Mouse (Mus musculus) lung, postnatal 0 days (tissue): ENCODE measurements around the gene Sae1. TPM values are rescaled to one million over a fixed set of nuclear protein-coding genes. Genes with fewer than 3 reads are reported as not detected.
A peak's percentile ranks its signal among the peaks of the same experiment; 100 is the strongest.
"Not testable (repeated sequence)": the region's sequence is repeated elsewhere in the genome, so short reads cannot be mapped to it uniquely, and the experiment has no call there.

Experiments
- ATAC-seq: fragments of 200-750 bp; cut with Nextera tagmentation; 2 replicates; pipeline ENCODE4 v1.8.0; 2017; ENCODE audit warnings: moderate library complexity
- DNase-seq: peaks from one replicate; pipeline ENCODE4 v3.0.0-alpha.2; 2016; ENCODE audit warnings: low spot score
- H3K27ac ChIP-seq: fragments of 300-500 bp; sonication (generic); 2 replicates; pipeline ENCODE4 v1.5.1; 2014; ENCODE audit warnings: antibody characterized with exemption, mild to moderate bottlenecking, low read length, mixed read lengths
- H3K27me3 ChIP-seq: fragments of 300-500 bp; sonication (generic); replicated peaks from 2 replicates; pipeline ENCODE4 v1.6.1; 2014; ENCODE audit warnings: low read length, mixed read lengths; ENCODE audit not compliant: insufficient read depth
- H3K36me3 ChIP-seq: fragments of 300-500 bp; sonication (generic); 2 replicates; pipeline ENCODE4 v1.6.1; 2014; ENCODE audit warnings: low read length, mixed read lengths; ENCODE audit not compliant: insufficient read depth
- H3K4me1 ChIP-seq: fragments of 300-500 bp; sonication (generic); 2 replicates; pipeline ENCODE4 v1.6.1; 2014; ENCODE audit warnings: antibody characterized with exemption, low read depth, low read length, mixed read lengths; ENCODE audit not compliant: insufficient read depth
- H3K4me2 ChIP-seq: fragments of 300-500 bp; sonication (generic); replicated peaks from 2 replicates; pipeline ENCODE4 v1.6.1; 2014; ENCODE audit warnings: low read depth, mild to moderate bottlenecking, low read length, moderate library complexity, mixed read lengths
- H3K4me3 ChIP-seq: fragments of 300-500 bp; sonication (generic); 2 replicates; pipeline ENCODE4 v1.5.1; 2014; ENCODE audit warnings: low read depth, low read length
- H3K9ac ChIP-seq: fragments of 300-500 bp; sonication (generic); replicated peaks from 2 replicates; pipeline ENCODE4 v1.6.1; 2014; ENCODE audit warnings: low read depth, mild to moderate bottlenecking
- H3K9me3 ChIP-seq: fragments of 300-500 bp; sonication (generic); 2 replicates; pipeline ENCODE4 v1.6.1; 2016; ENCODE audit warnings: low read length, mixed read lengths
- CTCF ChIP-seq: IDR thresholded peaks from 2 replicates; pipeline ENCODE4 v1.5.1; 2016; ENCODE audit warnings: antibody characterized with exemption, mild to moderate bottlenecking
- EP300 ChIP-seq: IDR thresholded peaks from 2 replicates; pipeline ENCODE4 v1.6.1; 2016; ENCODE audit warnings: antibody characterized with exemption, mild to moderate bottlenecking, control low read depth
- WGBS: fragments of 180-500 bp; shearing (Covaris S2); extraction: QIAGEN DNeasy Blood & Tissue Kit; methylation state at CpG from one replicate; pipeline ENCODE4 v1.1.7; 2014; 5-methylcytosine and 5-hydroxymethylcytosine counted together
- polyA plus RNA-seq: library from polyadenylated mRNA; unstranded; fragments of >200 nt; fragmentation: Nextera tagmentation; extraction: Ambion mirVana; gene quantifications from 2 replicates; pipeline ENCODE4 v1.2.1, GENCODE M21; 2015

Gene Sae1
- polyA plus RNA-seq, 1 experiment from 2014 or later: 84.8 TPM

- under 1% methylated on average over 67 of the region's 77 CpGs for WGBS
- no peaks in the 10 kb centered on the region for H3K36me3 ChIP-seq
- H3K27me3 ChIP-seq: no peaks in the 10 kb centered on the region
- DNase-seq (peak; percentile 100), ATAC-seq (peak; percentile 92)
- H3K9me3 ChIP-seq: no peaks in the 10 kb centered on the region
- H3K4me2 ChIP-seq: peak overlapping the region; percentile 89
- peak overlapping the region; percentile 100 for H3K9ac ChIP-seq
- peaks cover 12% of the 10 kb centered on the region; the same call in 1 of the 2 replicates for H3K4me1 ChIP-seq
- TF ChIP-seq CTCF (no peak), EP300 (no peak)
- peak overlapping the region; percentile 100 for H3K27ac ChIP-seq
- H3K4me3 ChIP-seq: peak overlapping the region; percentile 97
Observed at GRCm38 (mm10) chr7:16399820-16400688, 12.4 kb upstream of the Sae1 start.

- Histone ChIP-seq H3K4me3 (peak overlapping the region; percentile 97), H3K4me2 (peak overlapping the region; percentile 89), H3K27ac (peak overlapping the region; percentile 100), H3K9ac (peak overlapping the region; percentile 100), H3K27me3 (no peaks in the 10 kb centered on the region), H3K9me3 (no peaks in the 10 kb centered on the region), H3K36me3 (no peaks in the 10 kb centered on the region), H3K4me1 (peaks cover 7% of the 10 kb centered on the region; the same call in 1 of the 2 replicates)
- WGBS: under 1% methylated on average over 31 of the region's 31 CpGs
- DNase-seq (peak; percentile 99), ATAC-seq (peak; percentile 78)
- TF ChIP-seq CTCF: no peak
- peak; percentile 66 for TF ChIP-seq EP300
Observed at GRCm38 (mm10) chr7:16399098-16399819, 11.7 kb upstream of the Sae1 start.

- H3K4me2 ChIP-seq: peak overlapping the region; percentile 89
- H3K9ac ChIP-seq: peak overlapping the region; percentile 100; the same call in 1 of the 2 replicates
- H3K27me3 ChIP-seq: no peaks in the 10 kb centered on the region
- WGBS: 39% methylated on average over 3 of the region's 3 CpGs
- H3K27ac ChIP-seq: peak overlapping the region; percentile 100
- TF ChIP-seq CTCF (peak; percentile 27), EP300 (no peak; the same call in 1 of the 2 replicates)
- no peaks in the 10 kb centered on the region for H3K9me3 ChIP-seq
- no peaks in the 10 kb centered on the region for H3K36me3 ChIP-seq
- peak; percentile 36 for DNase-seq
- ATAC-seq: no peak
- peak overlapping the region; percentile 97 for H3K4me3 ChIP-seq
- peaks cover 4% of the 10 kb centered on the region; the same call in 1 of the 2 replicates for H3K4me1 ChIP-seq
Observed at GRCm38 (mm10) chr7:16398387-16399050, 10.9 kb upstream of the Sae1 start.

GRCm38 (mm10) chr7:16397465-16397864, 9.9 kb upstream of the Sae1 start:
- TF ChIP-seq CTCF (no peak), EP300 (no peak)
- no peak overlapping the region for H3K4me2 ChIP-seq
- H3K27ac ChIP-seq: no peak overlapping the region
- no peaks in the 10 kb centered on the region for H3K9me3 ChIP-seq
- DNase-seq (no peak), ATAC-seq (no peak)
- no peaks in the 10 kb centered on the region for H3K36me3 ChIP-seq
- H3K27me3 ChIP-seq: no peaks in the 10 kb centered on the region
- WGBS: 69% methylated on average over 4 of the region's 4 CpGs
- H3K9ac ChIP-seq: no peak overlapping the region
- H3K4me3 ChIP-seq: no peak overlapping the region
- no peaks in the 10 kb centered on the region for H3K4me1 ChIP-seq

- H3K9me3 ChIP-seq: no peaks in the 10 kb centered on the region
- H3K4me2 ChIP-seq: no peak overlapping the region
- no peaks in the 10 kb centered on the region for H3K36me3 ChIP-seq
- no peak overlapping the region for H3K4me3 ChIP-seq
- TF ChIP-seq CTCF (peak; percentile 79), EP300 (no peak)
- no peak overlapping the region for H3K27ac ChIP-seq
- H3K27me3 ChIP-seq: no peaks in the 10 kb centered on the region
- no peaks in the 10 kb centered on the region for H3K4me1 ChIP-seq
- DNase-seq (peak; percentile 80), ATAC-seq (no peak)
- 2% methylated on average over 2 of the region's 2 CpGs for WGBS
- H3K9ac ChIP-seq: no peak overlapping the region
Observed at GRCm38 (mm10) chr7:16395944-16396343, 8.3 kb upstream of the Sae1 start.

- DNase-seq: no peak
- H3K4me1 ChIP-seq: peaks cover 3% of the 10 kb centered on the region; the same call in 1 of the 2 replicates
- TF ChIP-seq EP300 (no peak), CTCF (no peak)
- H3K9ac ChIP-seq: no peak overlapping the region
- H3K27ac ChIP-seq: no peak overlapping the region
- no peak for ATAC-seq
- no peak overlapping the region for H3K4me3 ChIP-seq
- no peaks in the 10 kb centered on the region for H3K9me3 ChIP-seq
- H3K36me3 ChIP-seq: no peaks in the 10 kb centered on the region
- no peak overlapping the region for H3K4me2 ChIP-seq
- 43% methylated on average over 4 of the region's 4 CpGs for WGBS
- H3K27me3 ChIP-seq: no peaks in the 10 kb centered on the region
Observed at GRCm38 (mm10) chr7:16392923-16393322, 5.3 kb upstream of the Sae1 start.

GRCm38 (mm10) chr7:16389942-16390341, 2.3 kb upstream of the Sae1 start:
- not testable (repeated sequence) for H3K9me3 ChIP-seq, H3K4me3 ChIP-seq, H3K4me2 ChIP-seq, H3K27ac ChIP-seq, H3K9ac ChIP-seq, ATAC-seq, H3K36me3 ChIP-seq, DNase-seq, H3K27me3 ChIP-seq, H3K4me1 ChIP-seq
- WGBS: 70% methylated on average over 2 of the region's 2 CpGs
